Mouse (Mus musculus) small intestine, adult 2 months (tissue): ENCODE measurements around the gene Mau2.

Source experiments
- CTCF ChIP-seq: fragments of 200-500 bp; IDR thresholded peaks from 2 replicates; pipeline ENCODE4 v1.5.1; 2012; ENCODE audit warnings: low read depth, mild to moderate bottlenecking, control low read depth, inconsistent platforms, low read length, moderate library complexity, mixed read lengths; ENCODE audit not compliant: insufficient replicate concordance, insufficient read length; ENCODE audit errors: extremely low read depth
- POLR2A ChIP-seq: fragments of 200-500 bp; IDR thresholded peaks from 2 replicates; pipeline ENCODE4 v1.6.1; 2012; ENCODE audit warnings: low read depth, mild to moderate bottlenecking, control low read depth, inconsistent platforms, low read length, moderate library complexity

DNA sequence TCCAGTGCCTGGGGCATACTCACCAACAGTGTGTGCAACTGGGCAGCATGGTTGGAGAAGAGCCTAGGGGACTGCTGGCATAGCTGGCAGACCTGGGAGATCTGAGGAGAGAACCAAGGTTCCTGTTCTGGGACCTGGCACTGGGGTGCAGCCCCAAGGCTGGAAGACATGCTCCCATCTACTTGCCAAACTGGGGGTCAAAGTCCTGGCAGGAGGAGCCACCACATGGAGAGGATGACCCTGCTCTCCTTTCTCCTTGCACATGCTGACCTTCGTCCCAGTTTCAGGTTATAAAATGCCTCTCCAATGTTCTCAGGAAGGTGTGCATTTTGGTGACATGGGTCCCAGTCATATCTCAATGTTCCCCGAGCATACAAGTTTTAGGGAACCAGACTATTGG, 16.4 kb downstream of the Mau2 start:
- TF ChIP-seq CTCF = no peak
- no peak for TF ChIP-seq POLR2A
